Mouse (Mus musculus): ENCODE data around the gene Cdc42ep3. TPM values are rescaled to one million over a fixed set of nuclear protein-coding genes. Genes with fewer than 3 reads are reported as not detected.
A peak's percentile ranks its signal among the peaks of the same experiment; 100 is the strongest.

Gene Cdc42ep3
- total RNA-seq, 2 experiments from 2014 or later = 75.4 to 190 TPM

DNA sequence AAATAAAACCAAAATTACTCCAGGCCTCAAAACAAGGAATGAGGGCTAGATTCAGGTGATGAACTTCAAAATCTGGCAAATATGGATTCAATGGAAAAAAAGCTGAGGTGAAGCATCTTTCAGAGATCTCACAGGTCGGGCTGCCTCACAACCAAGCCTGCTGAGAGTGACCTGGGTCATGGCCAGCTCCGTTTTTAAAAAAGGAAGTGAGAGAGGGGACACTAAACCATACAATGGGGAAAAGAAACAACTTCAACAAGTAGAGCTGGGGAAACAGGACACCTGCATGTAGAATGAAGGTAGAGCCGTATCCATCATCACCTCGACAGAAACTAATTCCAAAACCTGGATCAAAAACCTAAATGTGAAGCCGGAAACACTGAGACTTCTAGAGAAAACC lies 63.2 kb downstream of the Cdc42ep3 start:
- peak; percentile 75 for ATAC-seq (ENCODE audit: poor library complexity, severe bottlenecking)

DNA sequence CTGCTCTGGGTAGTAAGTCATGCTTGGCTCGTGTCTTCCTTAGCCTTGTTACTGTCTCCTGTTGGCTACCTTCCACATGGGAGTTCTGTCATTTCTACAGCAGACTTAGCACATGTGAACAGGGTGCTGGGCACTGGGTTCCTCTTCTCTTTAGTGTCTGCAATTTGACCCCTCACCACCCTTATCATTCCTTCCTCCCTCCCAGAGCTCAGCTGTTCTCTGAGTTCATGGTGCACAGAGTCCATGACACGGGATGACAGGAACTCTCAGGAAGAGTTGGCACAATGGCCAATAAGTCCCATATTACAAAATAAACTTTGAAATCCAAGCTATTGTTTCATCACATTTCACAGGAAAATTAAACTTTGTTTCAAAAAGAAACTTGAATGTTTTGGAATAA lies 64.2 kb downstream of the Cdc42ep3 start:
- ATAC-seq (ENCODE audit: poor library complexity, severe bottlenecking) = no peak

DNA sequence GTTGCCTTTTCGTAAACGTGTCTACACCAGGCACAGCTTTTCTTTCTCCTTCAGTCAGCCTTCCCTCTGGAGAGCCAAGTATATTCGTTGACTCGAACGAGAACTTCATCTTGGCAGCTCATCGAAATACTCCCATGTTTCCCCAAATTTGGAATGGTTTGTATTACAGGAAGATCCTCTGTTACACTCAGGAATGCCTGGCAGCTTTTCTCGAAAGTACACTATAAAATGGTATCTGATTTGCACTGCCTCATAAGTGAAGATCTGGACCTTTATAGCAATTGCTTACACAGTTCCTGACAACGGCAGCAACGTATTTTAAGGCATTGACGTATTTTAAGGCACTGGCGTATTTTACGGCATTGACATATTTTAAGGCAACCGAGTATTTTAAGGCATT lies 67.6 kb downstream of the Cdc42ep3 start:
- no peak for ATAC-seq (ENCODE audit: poor library complexity, severe bottlenecking)

DNA sequence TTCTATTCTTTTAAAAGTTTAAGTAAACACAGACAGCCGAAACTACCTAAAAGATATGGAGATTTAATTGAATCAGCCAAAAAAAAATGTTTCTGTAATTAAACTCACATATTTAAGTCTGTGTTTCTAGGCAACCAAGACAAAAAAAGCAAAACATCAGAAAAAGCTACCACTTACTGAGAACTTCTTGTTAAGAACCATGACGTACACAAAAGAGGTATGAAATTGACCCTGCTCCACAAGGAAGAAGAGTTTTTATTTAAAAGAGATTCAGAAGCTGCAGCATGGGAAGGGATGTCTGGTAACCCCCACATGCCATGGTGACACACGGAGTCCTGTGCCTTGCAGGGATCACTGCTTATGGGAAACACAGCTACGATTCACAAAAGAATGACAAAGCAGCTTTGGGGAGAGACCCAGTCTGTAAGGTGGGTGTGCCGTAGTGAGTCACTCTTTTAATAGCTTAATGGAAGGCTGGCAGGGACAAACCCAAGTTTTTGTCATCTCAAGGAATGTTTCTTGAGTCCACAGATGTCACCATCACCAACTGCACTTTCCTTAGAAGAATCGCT lies 69.8 kb downstream of the Cdc42ep3 start:
- no peak for ATAC-seq (ENCODE audit: poor library complexity, severe bottlenecking)

All from megakaryocyte, adult 5-6 weeks (primary cell).